Mouse (Mus musculus): Measurements from ENCODE around the gene Clic6. TPM values are rescaled to one million over a fixed set of nuclear protein-coding genes. Genes with fewer than 3 reads are reported as not detected.
"Not testable (repeated sequence)": the region's sequence is repeated elsewhere in the genome, so short reads cannot be mapped to it uniquely, and the experiment has no call there.

Gene Clic6
- polyA plus RNA-seq, 1 experiment = 0.02 TPM

- no peak overlapping the region for H3K27ac ChIP-seq (ENCODE audit: insufficient read depth, low read length)
- DNase-seq (ENCODE audit: low read depth in 1 of 2, low spot score in 2 of 2) = no peak
- H3K36me3 ChIP-seq (ENCODE audit: control insufficient read depth, insufficient read depth, low read length) = no peaks in the 10 kb centered on the region
- no peak overlapping the region for H3K4me3 ChIP-seq (ENCODE audit: extremely low read depth, insufficient read depth, insufficient read length)
- 37% methylated on average over 15 of the region's 15 CpGs for WGBS
- H3K27me3 ChIP-seq (ENCODE audit: control insufficient read depth, insufficient read depth, low read length) = peaks cover 10% of the 10 kb centered on the region
- TF ChIP-seq CTCF (IDR thresholded peaks at IDR 0.05; ENCODE audit: extremely low read depth, insufficient read depth, insufficient read length, insufficient replicate concordance) (no peak), POLR2A (IDR thresholded peaks at IDR 0.05; ENCODE audit: low read depth, low read length) (no peak)
- H3K4me1 ChIP-seq (ENCODE audit: control insufficient read depth, insufficient read depth, insufficient read length) = no peaks in the 10 kb centered on the region
Measured at GRCm38 (mm10) chr16:92499324-92499723, 13.8 kb downstream of the Clic6 start.

GRCm38 (mm10) chr16:92500534-92500933 is 15.0 kb downstream of the Clic6 start:
- WGBS = 89% methylated on average over 8 of the region's 8 CpGs
- Histone ChIP-seq H3K27ac (ENCODE audit: insufficient read depth, low read length) (no peak overlapping the region), H3K4me3 (ENCODE audit: extremely low read depth, insufficient read depth, insufficient read length) (no peak overlapping the region), H3K27me3 (ENCODE audit: control insufficient read depth, insufficient read depth, low read length) (peaks cover 10% of the 10 kb centered on the region), H3K36me3 (ENCODE audit: control insufficient read depth, insufficient read depth, low read length) (no peaks in the 10 kb centered on the region), H3K4me1 (ENCODE audit: control insufficient read depth, insufficient read depth, insufficient read length) (no peaks in the 10 kb centered on the region)
- no peak for DNase-seq (ENCODE audit: low read depth in 1 of 2, low spot score in 2 of 2)
- no peak for TF ChIP-seq POLR2A (IDR thresholded peaks at IDR 0.05; ENCODE audit: low read depth, low read length)

- Histone ChIP-seq H3K36me3 (ENCODE audit: control insufficient read depth, insufficient read depth, low read length) (no peaks in the 10 kb centered on the region), H3K27me3 (ENCODE audit: control insufficient read depth, insufficient read depth, low read length) (peaks cover 10% of the 10 kb centered on the region), H3K27ac (ENCODE audit: insufficient read depth, low read length) (no peak overlapping the region), H3K4me3 (ENCODE audit: extremely low read depth, insufficient read depth, insufficient read length) (no peak overlapping the region), H3K4me1 (ENCODE audit: control insufficient read depth, insufficient read depth, insufficient read length) (no peaks in the 10 kb centered on the region)
- 70% methylated on average over 5 of the region's 5 CpGs for WGBS
- no peak for DNase-seq (ENCODE audit: low read depth in 1 of 2, low spot score in 2 of 2)
- TF ChIP-seq POLR2A (IDR thresholded peaks at IDR 0.05; ENCODE audit: low read depth, low read length) = no peak
- TF ChIP-seq CTCF (IDR thresholded peaks at IDR 0.05; ENCODE audit: extremely low read depth, insufficient read depth, insufficient read length, insufficient replicate concordance) = no peak
Measured at GRCm38 (mm10) chr16:92503105-92503504, 17.6 kb downstream of the Clic6 start.

GRCm38 (mm10) chr16:92507573-92507972 is 22.0 kb downstream of the Clic6 start:
- H3K36me3 ChIP-seq (ENCODE audit: control insufficient read depth, insufficient read depth, low read length) = no peaks in the 10 kb centered on the region
- no peak for DNase-seq (ENCODE audit: low read depth in 1 of 2, low spot score in 2 of 2)
- no peaks in the 10 kb centered on the region for H3K27me3 ChIP-seq (ENCODE audit: control insufficient read depth, insufficient read depth, low read length)
- WGBS = 88% methylated on average over 4 of the region's 4 CpGs
- no peaks in the 10 kb centered on the region for H3K4me1 ChIP-seq (ENCODE audit: control insufficient read depth, insufficient read depth, insufficient read length)
- TF ChIP-seq CTCF (IDR thresholded peaks at IDR 0.05; ENCODE audit: extremely low read depth, insufficient read depth, insufficient read length, insufficient replicate concordance) = no peak
- no peak for TF ChIP-seq POLR2A (IDR thresholded peaks at IDR 0.05; ENCODE audit: low read depth, low read length)
- no peak overlapping the region for H3K4me3 ChIP-seq (ENCODE audit: extremely low read depth, insufficient read depth, insufficient read length)
- no peak overlapping the region for H3K27ac ChIP-seq (ENCODE audit: insufficient read depth, low read length)

GRCm38 (mm10) chr16:92510835-92511772 is 25.6 kb downstream of the Clic6 start:
- Histone ChIP-seq H3K4me1 (ENCODE audit: control insufficient read depth, insufficient read depth, insufficient read length) (no peaks in the 10 kb centered on the region), H3K27me3 (ENCODE audit: control insufficient read depth, insufficient read depth, low read length) (no peaks in the 10 kb centered on the region), H3K36me3 (ENCODE audit: control insufficient read depth, insufficient read depth, low read length) (no peaks in the 10 kb centered on the region), H3K27ac (ENCODE audit: insufficient read depth, low read length) (no peak overlapping the region), H3K4me3 (ENCODE audit: extremely low read depth, insufficient read depth, insufficient read length) (no peak overlapping the region)
- no peak for DNase-seq (ENCODE audit: low read depth in 1 of 2, low spot score in 2 of 2)
- TF ChIP-seq CTCF (IDR thresholded peaks at IDR 0.05; ENCODE audit: extremely low read depth, insufficient read depth, insufficient read length, insufficient replicate concordance) = no peak
- TF ChIP-seq POLR2A (IDR thresholded peaks at IDR 0.05; ENCODE audit: low read depth, low read length) = no peak
- WGBS = 77% methylated on average over 13 of the region's 13 CpGs

GRCm38 (mm10) chr16:92511773-92512391 is 26.3 kb downstream of the Clic6 start:
- no peak overlapping the region for H3K27ac ChIP-seq (ENCODE audit: insufficient read depth, low read length)
- DNase-seq (ENCODE audit: low read depth in 1 of 2, low spot score in 2 of 2) = no peak
- 53% methylated on average over 5 of the region's 5 CpGs for WGBS
- peak; percentile 34; the same call in 1 of the 2 replicates for TF ChIP-seq CTCF (IDR thresholded peaks at IDR 0.05; ENCODE audit: extremely low read depth, insufficient read depth, insufficient read length, insufficient replicate concordance)
- TF ChIP-seq POLR2A (IDR thresholded peaks at IDR 0.05; ENCODE audit: low read depth, low read length) = no peak
- no peaks in the 10 kb centered on the region for H3K4me1 ChIP-seq (ENCODE audit: control insufficient read depth, insufficient read depth, insufficient read length)
- no peak overlapping the region for H3K4me3 ChIP-seq (ENCODE audit: extremely low read depth, insufficient read depth, insufficient read length)
- H3K36me3 ChIP-seq (ENCODE audit: control insufficient read depth, insufficient read depth, low read length) = no peaks in the 10 kb centered on the region
- no peaks in the 10 kb centered on the region for H3K27me3 ChIP-seq (ENCODE audit: control insufficient read depth, insufficient read depth, low read length)

GRCm38 (mm10) chr16:92514896-92515295 is 29.4 kb downstream of the Clic6 start:
- not testable (repeated sequence) for H3K27ac ChIP-seq (ENCODE audit: insufficient read depth, low read length); H3K27me3 ChIP-seq (ENCODE audit: control insufficient read depth, insufficient read depth, low read length); H3K4me1 ChIP-seq (ENCODE audit: control insufficient read depth, insufficient read depth, insufficient read length); H3K36me3 ChIP-seq (ENCODE audit: control insufficient read depth, insufficient read depth, low read length); DNase-seq (ENCODE audit: low read depth in 1 of 2, low spot score in 2 of 2); H3K4me3 ChIP-seq (ENCODE audit: extremely low read depth, insufficient read depth, insufficient read length)
- WGBS = 90% methylated on average over 7 of the region's 9 CpGs
